Mouse (Mus musculus): Measurements from ENCODE around the gene Slc10a7. TPM values are rescaled to one million over a fixed set of nuclear protein-coding genes. Genes with fewer than 3 reads are reported as not detected.

The Slc10a7 gene
- polyA plus RNA-seq, 1 experiment from 2014 or later = 10.3 TPM

GRCm38 (mm10) chr8:78555817-78556216, 46.7 kb downstream of the Slc10a7 start:
- DNase-seq (ENCODE audit: low spot score) = no peak
- WGBS = 89% methylated on average over 4 of the region's 4 CpGs
- Histone ChIP-seq H3K4me3 (ENCODE audit: low read depth, low read length) (no peak overlapping the region), H3K9me3 (ENCODE audit: control insufficient read depth, low read length) (no peaks in the 10 kb centered on the region), H3K4me1 (ENCODE audit: control insufficient read depth, insufficient read depth, low read length) (peaks cover under 1% of the 10 kb centered on the region; the same call in 1 of the 2 replicates), H3K27ac (replicated peaks; ENCODE audit: low read depth, low read length) (no peak overlapping the region), H3K27me3 (ENCODE audit: control insufficient read depth, insufficient read depth, low read length) (no peaks in the 10 kb centered on the region), H3K36me3 (ENCODE audit: control insufficient read depth, insufficient read depth, low read length) (no peaks in the 10 kb centered on the region), H3K9ac (ENCODE audit: low read length) (no peak overlapping the region), H3K4me2 (ENCODE audit: low read depth, severe bottlenecking) (no peak overlapping the region)
- no peak for ATAC-seq (ENCODE audit: insufficient number of reproducible peaks, low FRiP score, low TSS enrichment, low read depth)

- H3K36me3 ChIP-seq (ENCODE audit: control insufficient read depth, insufficient read depth, low read length) = no peaks in the 10 kb centered on the region
- no peak overlapping the region for H3K4me2 ChIP-seq (ENCODE audit: low read depth, severe bottlenecking)
- H3K9me3 ChIP-seq (ENCODE audit: control insufficient read depth, low read length) = 0 out of 2 replicates have a peak, but pooled peaks cover 3% of the 10 kb centered on the region
- H3K27ac ChIP-seq (replicated peaks; ENCODE audit: low read depth, low read length) = no peak overlapping the region
- no peaks in the 10 kb centered on the region for H3K4me1 ChIP-seq (ENCODE audit: control insufficient read depth, insufficient read depth, low read length)
- WGBS = 71% methylated on average over 11 of the region's 11 CpGs
- H3K4me3 ChIP-seq (ENCODE audit: low read depth, low read length) = no peak overlapping the region
- no peak overlapping the region for H3K9ac ChIP-seq (ENCODE audit: low read length)
- no peak for DNase-seq (ENCODE audit: low spot score)
- no peaks in the 10 kb centered on the region for H3K27me3 ChIP-seq (ENCODE audit: control insufficient read depth, insufficient read depth, low read length)
- no peak for ATAC-seq (ENCODE audit: insufficient number of reproducible peaks, low FRiP score, low TSS enrichment, low read depth)
These were observed 47.8 kb downstream of the Slc10a7 start for GRCm38 (mm10) chr8:78556773-78557434.

DNA sequence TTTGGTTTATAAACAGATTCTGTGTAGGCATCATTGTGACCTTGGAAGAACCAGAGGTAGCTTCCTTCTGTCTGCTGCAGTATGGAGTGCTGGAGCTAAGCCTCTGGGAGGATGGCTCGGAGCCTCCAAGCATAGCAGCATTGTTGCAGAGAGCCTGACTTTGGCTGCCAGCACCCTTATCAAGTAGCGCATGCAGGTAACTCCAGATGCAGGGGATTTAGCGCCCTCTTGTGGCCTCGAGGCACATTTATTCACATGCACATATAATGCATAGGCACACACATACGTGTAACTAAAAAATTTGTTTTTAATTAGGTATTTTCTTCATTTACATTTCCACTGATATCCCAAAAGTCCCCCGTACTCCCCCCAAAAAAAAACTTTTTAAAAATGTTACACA, 52.5 kb downstream of the Slc10a7 start:
- no peak for DNase-seq (ENCODE audit: low spot score)
- no peaks in the 10 kb centered on the region; the same call in 1 of the 2 replicates for H3K36me3 ChIP-seq (ENCODE audit: control insufficient read depth, insufficient read depth, low read length)
- H3K9me3 ChIP-seq (ENCODE audit: control insufficient read depth, low read length) = 0 out of 2 replicates have a peak, but pooled peaks cover 3% of the 10 kb centered on the region
- no peak for ATAC-seq (ENCODE audit: insufficient number of reproducible peaks, low FRiP score, low TSS enrichment, low read depth)
- H3K4me1 ChIP-seq (ENCODE audit: control insufficient read depth, insufficient read depth, low read length) = no peaks in the 10 kb centered on the region
- 86% methylated on average over 6 of the region's 6 CpGs for WGBS
- H3K4me2 ChIP-seq (ENCODE audit: low read depth, severe bottlenecking) = no peak overlapping the region; the same call in 1 of the 2 replicates
- no peak overlapping the region for H3K27ac ChIP-seq (replicated peaks; ENCODE audit: low read depth, low read length)
- no peak overlapping the region for H3K4me3 ChIP-seq (ENCODE audit: low read depth, low read length)
- H3K27me3 ChIP-seq (ENCODE audit: control insufficient read depth, insufficient read depth, low read length) = no peaks in the 10 kb centered on the region
- no peak overlapping the region for H3K9ac ChIP-seq (ENCODE audit: low read length)

- no peak overlapping the region for H3K4me3 ChIP-seq (ENCODE audit: low read depth, low read length)
- no peak for DNase-seq (ENCODE audit: low spot score)
- 0 out of 2 replicates have a peak, but pooled peaks cover 3% of the 10 kb centered on the region for H3K9me3 ChIP-seq (ENCODE audit: control insufficient read depth, low read length)
- ATAC-seq (ENCODE audit: insufficient number of reproducible peaks, low FRiP score, low TSS enrichment, low read depth) = no peak
- H3K27ac ChIP-seq (replicated peaks; ENCODE audit: low read depth, low read length) = no peak overlapping the region
- WGBS = 70% methylated on average over 2 of the region's 2 CpGs
- H3K4me1 ChIP-seq (ENCODE audit: control insufficient read depth, insufficient read depth, low read length) = no peaks in the 10 kb centered on the region
- H3K27me3 ChIP-seq (ENCODE audit: control insufficient read depth, insufficient read depth, low read length) = no peaks in the 10 kb centered on the region
- H3K36me3 ChIP-seq (ENCODE audit: control insufficient read depth, insufficient read depth, low read length) = no peaks in the 10 kb centered on the region; the same call in 1 of the 2 replicates
- H3K9ac ChIP-seq (ENCODE audit: low read length) = no peak overlapping the region
- no peak overlapping the region for H3K4me2 ChIP-seq (ENCODE audit: low read depth, severe bottlenecking)
These were observed 54.4 kb downstream of the Slc10a7 start for GRCm38 (mm10) chr8:78563466-78564058.

DNA sequence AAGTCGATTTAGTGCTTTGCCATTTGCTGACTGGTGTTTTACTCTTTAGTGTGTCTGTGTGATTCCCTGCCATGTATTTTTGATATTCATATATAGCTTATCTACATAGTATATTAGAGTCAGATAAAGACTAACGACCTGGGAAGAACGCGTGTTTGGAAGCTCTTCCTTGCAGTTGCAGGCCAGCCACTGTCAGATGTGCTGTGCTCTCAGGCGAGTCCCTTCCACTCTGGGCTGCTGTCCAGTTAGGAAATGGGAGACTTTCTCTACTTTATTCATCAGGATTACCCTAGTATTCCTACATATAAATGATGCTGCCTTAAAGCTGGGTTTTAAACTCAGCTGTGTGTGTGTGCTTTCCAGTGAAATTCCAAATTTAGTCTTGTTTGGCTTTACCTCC, 55.1 kb downstream of the Slc10a7 start:
- H3K9ac ChIP-seq (ENCODE audit: low read length) = no peak overlapping the region
- no peak for DNase-seq (ENCODE audit: low spot score)
- H3K27ac ChIP-seq (replicated peaks; ENCODE audit: low read depth, low read length) = no peak overlapping the region
- H3K4me3 ChIP-seq (ENCODE audit: low read depth, low read length) = no peak overlapping the region
- ATAC-seq (ENCODE audit: insufficient number of reproducible peaks, low FRiP score, low TSS enrichment, low read depth) = no peak
- 0 out of 2 replicates have a peak, but pooled peaks cover 3% of the 10 kb centered on the region for H3K9me3 ChIP-seq (ENCODE audit: control insufficient read depth, low read length)
- no peaks in the 10 kb centered on the region; the same call in 1 of the 2 replicates for H3K36me3 ChIP-seq (ENCODE audit: control insufficient read depth, insufficient read depth, low read length)
- 87% methylated on average over 5 of the region's 5 CpGs for WGBS
- no peak overlapping the region for H3K4me2 ChIP-seq (ENCODE audit: low read depth, severe bottlenecking)
- H3K27me3 ChIP-seq (ENCODE audit: control insufficient read depth, insufficient read depth, low read length) = no peaks in the 10 kb centered on the region
- H3K4me1 ChIP-seq (ENCODE audit: control insufficient read depth, insufficient read depth, low read length) = no peaks in the 10 kb centered on the region

DNA sequence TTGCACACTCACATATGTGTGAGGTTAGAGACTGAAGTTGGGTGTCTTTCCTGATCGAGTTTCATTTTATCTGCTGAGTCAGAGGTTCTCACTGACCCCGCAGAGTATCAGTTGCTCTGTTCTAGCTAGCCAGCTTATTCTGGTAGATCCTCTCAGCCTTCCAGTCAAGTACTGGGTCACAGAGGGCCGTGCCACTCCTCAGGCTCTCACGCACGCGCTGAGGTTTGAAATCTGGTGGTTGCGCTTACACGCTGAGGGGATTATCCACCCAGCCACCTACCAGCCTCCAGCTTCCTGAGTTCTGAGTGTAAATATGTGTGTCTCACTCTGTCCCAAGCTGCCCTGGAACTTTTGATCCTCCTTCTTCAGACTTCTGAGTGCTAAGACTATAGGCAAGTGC, 59.0 kb downstream of the Slc10a7 start:
- no peak overlapping the region for H3K27ac ChIP-seq (replicated peaks; ENCODE audit: low read depth, low read length)
- peaks cover 9% of the 10 kb centered on the region for H3K4me1 ChIP-seq (ENCODE audit: control insufficient read depth, insufficient read depth, low read length)
- H3K9ac ChIP-seq (ENCODE audit: low read length) = no peak overlapping the region
- no peaks in the 10 kb centered on the region; the same call in 1 of the 2 replicates for H3K36me3 ChIP-seq (ENCODE audit: control insufficient read depth, insufficient read depth, low read length)
- no peak for DNase-seq (ENCODE audit: low spot score)
- H3K4me3 ChIP-seq (ENCODE audit: low read depth, low read length) = no peak overlapping the region
- no peaks in the 10 kb centered on the region for H3K27me3 ChIP-seq (ENCODE audit: control insufficient read depth, insufficient read depth, low read length)
- no peak for ATAC-seq (ENCODE audit: insufficient number of reproducible peaks, low FRiP score, low TSS enrichment, low read depth)
- H3K4me2 ChIP-seq (ENCODE audit: low read depth, severe bottlenecking) = no peak overlapping the region
- no peaks in the 10 kb centered on the region for H3K9me3 ChIP-seq (ENCODE audit: control insufficient read depth, low read length)
- 84% methylated on average over 8 of the region's 8 CpGs for WGBS

- no peak for ATAC-seq (ENCODE audit: insufficient number of reproducible peaks, low FRiP score, low TSS enrichment, low read depth)
- peaks cover 9% of the 10 kb centered on the region for H3K4me1 ChIP-seq (ENCODE audit: control insufficient read depth, insufficient read depth, low read length)
- no peak overlapping the region for H3K27ac ChIP-seq (replicated peaks; ENCODE audit: low read depth, low read length)
- no peaks in the 10 kb centered on the region for H3K27me3 ChIP-seq (ENCODE audit: control insufficient read depth, insufficient read depth, low read length)
- no peaks in the 10 kb centered on the region for H3K36me3 ChIP-seq (ENCODE audit: control insufficient read depth, insufficient read depth, low read length)
- H3K9ac ChIP-seq (ENCODE audit: low read length) = no peak overlapping the region
- DNase-seq (ENCODE audit: low spot score) = peak; percentile 36
- H3K4me3 ChIP-seq (ENCODE audit: low read depth, low read length) = no peak overlapping the region
- 16% methylated on average over 9 of the region's 9 CpGs for WGBS
- H3K4me2 ChIP-seq (ENCODE audit: low read depth, severe bottlenecking) = no peak overlapping the region
- H3K9me3 ChIP-seq (ENCODE audit: control insufficient read depth, low read length) = no peaks in the 10 kb centered on the region
These were observed 62.4 kb downstream of the Slc10a7 start for GRCm38 (mm10) chr8:78571528-78571927.

DNA sequence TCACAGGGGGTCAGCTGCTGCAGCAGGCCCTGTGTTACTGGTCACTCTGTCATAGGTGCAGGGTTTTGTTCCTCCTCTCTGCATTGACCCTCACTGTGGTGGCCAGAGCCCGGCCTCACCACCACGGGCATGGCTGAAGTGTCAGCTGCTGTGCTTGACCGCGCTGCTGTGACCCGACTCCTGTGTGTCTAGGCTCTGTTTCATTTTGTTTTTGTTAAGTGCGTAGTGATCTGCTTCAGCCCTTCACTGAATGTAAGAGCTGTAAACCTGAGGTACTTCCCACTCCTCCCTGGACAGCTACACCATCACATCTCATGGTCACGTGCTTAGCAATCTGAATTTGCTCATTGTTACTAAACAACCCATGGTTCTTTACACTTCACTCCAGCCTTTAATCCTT, 65.1 kb downstream of the Slc10a7 start:
- peaks cover 9% of the 10 kb centered on the region for H3K4me1 ChIP-seq (ENCODE audit: control insufficient read depth, insufficient read depth, low read length)
- no peaks in the 10 kb centered on the region for H3K36me3 ChIP-seq (ENCODE audit: control insufficient read depth, insufficient read depth, low read length)
- H3K9me3 ChIP-seq (ENCODE audit: control insufficient read depth, low read length) = no peaks in the 10 kb centered on the region
- DNase-seq (ENCODE audit: low spot score) (no peak), ATAC-seq (ENCODE audit: insufficient number of reproducible peaks, low FRiP score, low TSS enrichment, low read depth) (no peak)
- 82% methylated on average over 7 of the region's 7 CpGs for WGBS
- H3K9ac ChIP-seq (ENCODE audit: low read length) = no peak overlapping the region
- no peak overlapping the region for H3K27ac ChIP-seq (replicated peaks; ENCODE audit: low read depth, low read length)
- H3K4me2 ChIP-seq (ENCODE audit: low read depth, severe bottlenecking) = no peak overlapping the region
- H3K27me3 ChIP-seq (ENCODE audit: control insufficient read depth, insufficient read depth, low read length) = no peaks in the 10 kb centered on the region
- no peak overlapping the region for H3K4me3 ChIP-seq (ENCODE audit: low read depth, low read length)
